Mouse (Mus musculus): ENCODE data around the gene Cdhr2. TPM values are rescaled to one million over a fixed set of nuclear protein-coding genes. Genes with fewer than 3 reads are reported as not detected.
A peak's percentile ranks its signal among the peaks of the same experiment; 100 is the strongest.

The Cdhr2 gene
- polyA plus RNA-seq, 1 experiment from 2014 or later: 0.04 TPM

- H3K9me3 ChIP-seq: no peaks in the 10 kb centered on the region
- WGBS: 36% methylated on average over 10 of the region's 10 CpGs
- H3K4me1 ChIP-seq: peaks cover 42% of the 10 kb centered on the region
- DNase-seq (ENCODE audit: extremely low spot score, low spot score): no peak
- no peaks in the 10 kb centered on the region for H3K36me3 ChIP-seq (replicated peaks)
- H3K27me3 ChIP-seq (ENCODE audit: poor library complexity, severe bottlenecking): peaks cover 55% of the 10 kb centered on the region
- no peak overlapping the region for H3K4me3 ChIP-seq
- H3K27ac ChIP-seq: no peak overlapping the region
These were observed 45.6 kb downstream of the Cdhr2 start for GRCm38 (mm10) chr13:54746896-54747295.

GRCm38 (mm10) chr13:54748190-54748589 is 46.9 kb downstream of the Cdhr2 start:
- Histone ChIP-seq H3K27ac (no peak overlapping the region), H3K9me3 (no peaks in the 10 kb centered on the region), H3K4me1 (peaks cover 42% of the 10 kb centered on the region), H3K4me3 (peak overlapping the region; percentile 67), H3K27me3 (ENCODE audit: poor library complexity, severe bottlenecking) (peaks cover 67% of the 10 kb centered on the region), H3K36me3 (replicated peaks) (no peaks in the 10 kb centered on the region)
- WGBS: 84% methylated on average over 8 of the region's 8 CpGs
- DNase-seq (ENCODE audit: extremely low spot score, low spot score): no peak

GRCm38 (mm10) chr13:54748721-54749060 is 47.4 kb downstream of the Cdhr2 start:
- no peaks in the 10 kb centered on the region for H3K36me3 ChIP-seq (replicated peaks)
- WGBS: 49% methylated on average over 10 of the region's 10 CpGs
- H3K27ac ChIP-seq: peak overlapping the region; percentile 85
- H3K27me3 ChIP-seq (ENCODE audit: poor library complexity, severe bottlenecking): peaks cover 72% of the 10 kb centered on the region
- peaks cover 42% of the 10 kb centered on the region for H3K4me1 ChIP-seq
- no peaks in the 10 kb centered on the region for H3K9me3 ChIP-seq
- no peak for DNase-seq (ENCODE audit: extremely low spot score, low spot score)
- H3K4me3 ChIP-seq: peak overlapping the region; percentile 67

GRCm38 (mm10) chr13:54749061-54749863 is 48.0 kb downstream of the Cdhr2 start:
- 3% methylated on average over 74 of the region's 100 CpGs for WGBS
- H3K27me3 ChIP-seq (ENCODE audit: poor library complexity, severe bottlenecking): peaks cover 77% of the 10 kb centered on the region

GRCm38 (mm10) chr13:54749864-54750411 is 48.7 kb downstream of the Cdhr2 start, which contains the start of gene Gprin1:
TSS of gene Gprin1 (minus strand) at chr13:54749874.
- peak; percentile 64 for DNase-seq (ENCODE audit: extremely low spot score, low spot score)
- H3K4me1 ChIP-seq: peaks cover 46% of the 10 kb centered on the region
- H3K27me3 ChIP-seq (ENCODE audit: poor library complexity, severe bottlenecking): peaks cover 82% of the 10 kb centered on the region
- H3K27ac ChIP-seq: peak within 1 kb of the TSS; percentile 85
- 2% methylated on average over 29 of the region's 29 CpGs for WGBS
- no peaks in the 10 kb centered on the region for H3K9me3 ChIP-seq
- H3K36me3 ChIP-seq (replicated peaks): no peaks in the 10 kb centered on the region
- H3K4me3 ChIP-seq: peak within 1 kb of the TSS; percentile 67

More at GRCm38 (mm10) chr13:54749061-54749863, 48.0 kb downstream of the Cdhr2 start:
- DNase-seq (ENCODE audit: extremely low spot score, low spot score): peak; percentile 56
- peak overlapping the region; percentile 67 for H3K4me3 ChIP-seq
- peak overlapping the region; percentile 85 for H3K27ac ChIP-seq
- peaks cover 45% of the 10 kb centered on the region for H3K4me1 ChIP-seq
- no peaks in the 10 kb centered on the region for H3K36me3 ChIP-seq (replicated peaks)
- no peaks in the 10 kb centered on the region for H3K9me3 ChIP-seq

- no peaks in the 10 kb centered on the region for H3K36me3 ChIP-seq (replicated peaks)
- peaks cover 52% of the 10 kb centered on the region for H3K4me1 ChIP-seq
- peak; percentile 45 for DNase-seq (ENCODE audit: extremely low spot score, low spot score)
- H3K27me3 ChIP-seq (ENCODE audit: poor library complexity, severe bottlenecking): peaks cover 84% of the 10 kb centered on the region
- no peak overlapping the region for H3K4me3 ChIP-seq
- 3% methylated on average over 8 of the region's 8 CpGs for WGBS
- no peaks in the 10 kb centered on the region for H3K9me3 ChIP-seq
- H3K27ac ChIP-seq: no peak overlapping the region
These were observed 49.4 kb downstream of the Cdhr2 start for GRCm38 (mm10) chr13:54750699-54751098.

GRCm38 (mm10) chr13:54752656-54753055 is 51.4 kb downstream of the Cdhr2 start:
- H3K4me1 ChIP-seq: peaks cover 41% of the 10 kb centered on the region
- peaks cover 92% of the 10 kb centered on the region for H3K27me3 ChIP-seq (ENCODE audit: poor library complexity, severe bottlenecking)
- no peaks in the 10 kb centered on the region for H3K9me3 ChIP-seq
- H3K36me3 ChIP-seq (replicated peaks): no peaks in the 10 kb centered on the region
- H3K4me3 ChIP-seq: no peak overlapping the region
- no peak overlapping the region for H3K27ac ChIP-seq
- no peak for DNase-seq (ENCODE audit: extremely low spot score, low spot score)
- WGBS: 71% methylated on average over 10 of the region's 10 CpGs

- Histone ChIP-seq H3K9me3 (no peaks in the 10 kb centered on the region), H3K4me1 (peaks cover 42% of the 10 kb centered on the region), H3K27me3 (ENCODE audit: poor library complexity, severe bottlenecking) (peaks cover 82% of the 10 kb centered on the region), H3K4me3 (no peak overlapping the region), H3K27ac (no peak overlapping the region), H3K36me3 (replicated peaks) (no peaks in the 10 kb centered on the region)
- WGBS: 75% methylated on average over 6 of the region's 6 CpGs
- DNase-seq (ENCODE audit: extremely low spot score, low spot score): no peak
These were observed 52.5 kb downstream of the Cdhr2 start for GRCm38 (mm10) chr13:54753733-54754132.

GRCm38 (mm10) chr13:54754169-54755080 is 53.2 kb downstream of the Cdhr2 start:
- 52% methylated on average over 12 of the region's 12 CpGs for WGBS
- Histone ChIP-seq H3K36me3 (replicated peaks) (no peaks in the 10 kb centered on the region), H3K4me1 (peaks cover 42% of the 10 kb centered on the region), H3K27me3 (ENCODE audit: poor library complexity, severe bottlenecking) (peaks cover 82% of the 10 kb centered on the region), H3K27ac (no peak overlapping the region), H3K9me3 (no peaks in the 10 kb centered on the region), H3K4me3 (no peak overlapping the region)
- no peak for DNase-seq (ENCODE audit: extremely low spot score, low spot score)

GRCm38 (mm10) chr13:54755201-54755830 is 54.1 kb downstream of the Cdhr2 start:
- H3K4me3 ChIP-seq: no peak overlapping the region
- no peaks in the 10 kb centered on the region for H3K9me3 ChIP-seq
- peaks cover 82% of the 10 kb centered on the region for H3K27me3 ChIP-seq (ENCODE audit: poor library complexity, severe bottlenecking)
- WGBS: 28% methylated on average over 9 of the region's 9 CpGs
- peaks cover 44% of the 10 kb centered on the region for H3K4me1 ChIP-seq
- H3K27ac ChIP-seq: no peak overlapping the region
- no peak for DNase-seq (ENCODE audit: extremely low spot score, low spot score)
- no peaks in the 10 kb centered on the region for H3K36me3 ChIP-seq (replicated peaks)

GRCm38 (mm10) chr13:54756156-54756712 is 55.0 kb downstream of the Cdhr2 start:
- Histone ChIP-seq H3K27ac (no peak overlapping the region), H3K9me3 (no peaks in the 10 kb centered on the region), H3K27me3 (ENCODE audit: poor library complexity, severe bottlenecking) (peaks cover 82% of the 10 kb centered on the region), H3K4me3 (no peak overlapping the region), H3K4me1 (peaks cover 49% of the 10 kb centered on the region), H3K36me3 (replicated peaks) (no peaks in the 10 kb centered on the region)
- no peak for DNase-seq (ENCODE audit: extremely low spot score, low spot score)
- 86% methylated on average over 8 of the region's 8 CpGs for WGBS
